Comparison of ENCODE assay signal across 9 mouse cellular contexts in genomic region chr3:115553848-115554515, GRCm38 (mm10).
DNase-seq lines count a peak whose midpoint lies in the region; ATAC-seq lines count a peak whose summit lies in the region.
"Had no signal": no experiment of that assay in that cellular context is flagged by ENCODE, and none has a peak within 500 bp of the region (broad histone marks: within the 10 kb centered on the region; RNA-seq: fewer than 3 reads in every experiment).

No protein-coding gene starts in this region.

- ATAC-seq in frontal cortex, adult (ENCODE audit: low TSS enrichment) = peak; percentile 62; the same call in 1 of the 2 replicates
- no peak for ATAC-seq in activated CD4-positive, CD25-positive, alpha-beta regulatory T cell, adult 4 months
- ATAC-seq: Patski had no signal

- no peak for DNase-seq in frontal cortex, postnatal 14 days (ENCODE audit: low spot score in 2 of 2)
- DNase-seq in A20 (ENCODE audit: low read depth, low spot score) = peak; percentile 61
- peak; percentile 29 for DNase-seq in embryo, embryonic 9.5 days (ENCODE audit: extremely low spot score)
- peak; percentile 8 for DNase-seq in kidney, postnatal 14 days
- no peak for DNase-seq in frontal cortex, postnatal 10 days (ENCODE audit: low spot score in 2 of 2)
- no peak for DNase-seq in gastrocnemius, postnatal 10 days

Comparison
In these comparisons a context has a peak if more than half of its experiments do, and no peak if none do; other contexts are left out.
1. DNase-seq: peak in A20 (single experiment), embryo, embryonic 9.5 days (single experiment) and kidney, postnatal 14 days (single experiment); none in frontal cortex, postnatal 14 days (0 of 2), frontal cortex, postnatal 10 days (0 of 2) and gastrocnemius, postnatal 10 days (single experiment).